Mouse (Mus musculus) cerebellum, adult 2 months (tissue): ENCODE measurements at regions not wholly inside any gene's neighbourhood (a gene's known extent, or its start where the extent isn't known, plus 50 kb on each side); places are given as distances from the start of the nearest gene placed in this dataset.

Experiments
- DNase-seq, 2 experiments: peaks; one replicate each; pipeline ENCODE4 v3.0.0; 2021
- H3K27ac ChIP-seq: fragments of 200-500 bp; 2 replicates; pipeline ENCODE4 v1.5.1; 2012; ENCODE audit warnings: low read length, control low read depth, inconsistent platforms; ENCODE audit not compliant: insufficient read depth
- H3K27me3 ChIP-seq: fragments of 200-500 bp; 2 replicates; pipeline ENCODE4 v1.6.1; 2012; ENCODE audit warnings: inconsistent platforms, mild to moderate bottlenecking, low read length, moderate library complexity; ENCODE audit not compliant: control insufficient read depth, insufficient read depth
- H3K4me1 ChIP-seq: fragments of 200-500 bp; 2 replicates; pipeline ENCODE4 v1.6.1; 2011; ENCODE audit warnings: low read length; ENCODE audit not compliant: control insufficient read depth, insufficient read depth
- H3K4me3 ChIP-seq: fragments of 200-500 bp; replicated peaks from 2 replicates; pipeline ENCODE3; 2011; ENCODE audit warnings: mild to moderate bottlenecking, low read depth, low read length, control low read depth; ENCODE audit not compliant: insufficient read depth
- CTCF ChIP-seq: fragments of 200-500 bp; IDR thresholded peaks from 2 replicates; pipeline ENCODE4 v1.5.1; 2011; ENCODE audit warnings: low read depth, mild to moderate bottlenecking, control low read depth, low read length, moderate library complexity, borderline replicate concordance; ENCODE audit not compliant: insufficient read depth
- POLR2A ChIP-seq: fragments of 200-500 bp; IDR thresholded peaks from 2 replicates; pipeline ENCODE4 v1.6.1; 2011; ENCODE audit warnings: low read length, control low read depth, borderline replicate concordance; ENCODE audit not compliant: insufficient read depth
- WGBS: fragments of 180-500 bp; shearing (Covaris S2); methylation state at CpG from one replicate; pipeline ENCODE4 v1.1.7; 2018; 5-methylcytosine and 5-hydroxymethylcytosine counted together

DNA sequence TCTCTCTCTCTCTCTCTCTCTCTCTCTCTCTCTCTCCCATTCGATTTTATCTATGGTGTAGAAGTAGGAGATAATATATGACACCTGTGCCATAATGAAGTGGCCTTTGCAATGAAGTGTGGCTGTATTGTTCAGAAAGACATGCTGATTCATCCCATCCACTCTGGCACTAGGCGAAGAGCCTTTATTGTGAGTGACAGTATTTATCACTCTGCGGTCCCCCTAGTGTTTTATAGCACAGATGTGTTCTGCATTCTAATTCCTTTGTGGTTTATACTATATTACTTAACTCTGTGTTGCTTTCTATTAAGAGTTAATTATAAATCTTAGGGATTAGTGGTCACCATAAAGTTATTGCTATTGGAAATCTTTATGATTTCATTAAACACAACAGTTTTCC lies 398.7 kb downstream of the Tmem38b start:
- Histone ChIP-seq H3K4me1 (no peaks in the 10 kb centered on the region), H3K4me3 (no peak overlapping the region), H3K27ac (no peak overlapping the region), H3K27me3 (no peaks in the 10 kb centered on the region)
- DNase-seq, result no peak
- WGBS, result 87% methylated on average over 2 of the region's 3 CpGs
- TF ChIP-seq POLR2A (no peak), CTCF (no peak)
